In the genomic region with DNA sequence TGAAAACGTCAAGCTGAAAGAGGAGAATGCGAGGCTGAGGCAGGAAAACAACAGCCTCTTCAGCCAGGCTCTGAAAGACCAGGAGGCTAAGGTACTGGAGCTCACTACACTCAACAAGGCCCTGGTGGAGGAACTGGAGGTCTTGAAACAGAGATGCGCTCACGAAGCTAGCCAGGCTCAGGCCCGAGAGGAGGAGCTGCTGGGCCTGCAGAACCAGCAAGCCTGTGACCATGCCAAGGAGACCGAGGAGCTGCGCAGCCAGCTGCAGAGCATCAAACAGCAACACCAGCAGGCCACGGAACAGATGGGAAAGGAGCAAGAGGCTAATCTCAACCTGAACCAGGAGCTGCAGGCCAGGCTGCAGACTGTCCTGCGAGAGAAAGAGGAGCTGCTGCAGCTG, we compare ENCODE assay signal across 8 mouse cellular contexts. TPM values are rescaled to one million over a fixed set of nuclear protein-coding genes. Genes with fewer than 3 reads are reported as not detected.
A peak's percentile ranks its signal among the peaks of the same experiment; 100 is the strongest.
DNase-seq lines count a peak whose midpoint lies in the region; ATAC-seq lines count a peak whose summit lies in the region.

No protein-coding gene starts in this region.

- ATAC-seq in limb, embryonic 13.5 days (ENCODE audit: low FRiP score, low read depth), result no peak
- ATAC-seq in neural tube, embryonic 15.5 days (ENCODE audit: low FRiP score), result no peak

- WGBS in limb, embryonic 13.5 days, result 64% methylated on average over 9 of the region's 9 CpGs
- 71% methylated on average over 9 of the region's 9 CpGs for WGBS in neural tube, embryonic 15.5 days

- H3K9me3 ChIP-seq in limb, embryonic 13.5 days, result no peaks in the 10 kb centered on the region
- H3K9me3 ChIP-seq in neural tube, embryonic 15.5 days (replicated peaks), result no peaks in the 10 kb centered on the region

- no peaks in the 10 kb centered on the region for H3K27me3 ChIP-seq in limb, embryonic 13.5 days
- H3K27me3 ChIP-seq in neural tube, embryonic 15.5 days (replicated peaks), result no peaks in the 10 kb centered on the region

- H3K4me2 ChIP-seq in limb, embryonic 13.5 days (replicated peaks), result peak overlapping the region; percentile 67
- peak overlapping the region; percentile 81 for H3K4me2 ChIP-seq in neural tube, embryonic 15.5 days

- DNase-seq in ovary, adult 18-20 months (ENCODE audit: low spot score), result peak; percentile 6
- DNase-seq in ovary, postnatal 10 days (ENCODE audit: low spot score), result no peak
- peak; percentile 11 for DNase-seq in heart, adult 8-10 months (ENCODE audit: low spot score)
- DNase-seq in spleen, postnatal 4 days (ENCODE audit: low spot score in 2 of 2), result no peak
- DNase-seq in urinary bladder, adult 18-20 months (ENCODE audit: low spot score in 2 of 2), result no peak
- DNase-seq in layer of hippocampus, adult 18-20 months (ENCODE audit: low spot score in 2 of 2), result no peak

- H3K4me1 ChIP-seq in limb, embryonic 13.5 days, result 0 out of 2 replicates have a peak, but pooled peaks cover 6% of the 10 kb centered on the region
- peaks cover 11% of the 10 kb centered on the region for H3K4me1 ChIP-seq in neural tube, embryonic 15.5 days

- H3K27ac ChIP-seq in limb, embryonic 13.5 days, result no peak overlapping the region
- H3K27ac ChIP-seq in neural tube, embryonic 15.5 days (replicated peaks), result peak overlapping the region; percentile 54

- H3K4me3 ChIP-seq in limb, embryonic 13.5 days, result peak overlapping the region; percentile 42
- H3K4me3 ChIP-seq in neural tube, embryonic 15.5 days (replicated peaks), result peak overlapping the region; percentile 47

- H3K9ac ChIP-seq in limb, embryonic 13.5 days, result peak overlapping the region; percentile 55; the same call in 1 of the 2 replicates
- peak overlapping the region; percentile 47 for H3K9ac ChIP-seq in neural tube, embryonic 15.5 days (replicated peaks)

- H3K36me3 ChIP-seq in limb, embryonic 13.5 days, result no peaks in the 10 kb centered on the region
- H3K36me3 ChIP-seq in neural tube, embryonic 15.5 days, result no peaks in the 10 kb centered on the region

RNA-seq across cellular contexts. Expression of a gene that starts 0.6 kb away (rescaled TPM):
- total RNA-seq in heart, adult 8-10 months (2022), result under 1 TPM; 0.11 to 0.35 (median 0.23) TPM
- polyA plus RNA-seq in limb, embryonic 13.5 days (2015; fragmentation: Nextera tagmentation; extraction: Ambion mirVana), result 1.9 and 2.0 TPM in 2 replicates
- polyA plus RNA-seq in neural tube, embryonic 15.5 days (2015; fragmentation: Nextera tagmentation; extraction: Ambion mirVana), result 1.3 and 1.5 TPM in 2 replicates
- under 1 TPM; 0.86 to 0.97 TPM for total RNA-seq in layer of hippocampus, adult 18-20 months (2021)

RNA-seq across cellular contexts. Expression of a gene that starts 15.5 kb away (rescaled TPM):
- 10 to 100 TPM; 18.0 to 21.5 (median 20.0) TPM for total RNA-seq in heart, adult 8-10 months (2022)
- polyA plus RNA-seq in limb, embryonic 13.5 days (2015; fragmentation: Nextera tagmentation; extraction: Ambion mirVana), result 35.3 and 37.2 TPM in 2 replicates
- 30.2 and 33.8 TPM in 2 replicates for polyA plus RNA-seq in neural tube, embryonic 15.5 days (2015; fragmentation: Nextera tagmentation; extraction: Ambion mirVana)
- total RNA-seq in layer of hippocampus, adult 18-20 months (2021), result 10 to 100 TPM; 77.1 to 82.3 TPM

RNA-seq across cellular contexts. Expression of a gene that starts 30.0 kb away (rescaled TPM):
- total RNA-seq in heart, adult 8-10 months (2022), result 100 to 1,000 TPM; 121 to 143 (median 131) TPM
- 108 and 111 TPM in 2 replicates for polyA plus RNA-seq in limb, embryonic 13.5 days (2015; fragmentation: Nextera tagmentation; extraction: Ambion mirVana)
- polyA plus RNA-seq in neural tube, embryonic 15.5 days (2015; fragmentation: Nextera tagmentation; extraction: Ambion mirVana), result 139 and 163 TPM in 2 replicates
- total RNA-seq in layer of hippocampus, adult 18-20 months (2021), result 10 to 100 TPM; 39.6 to 41.0 TPM

RNA-seq across cellular contexts. Expression of a gene that starts 48.8 kb away (rescaled TPM):
- 10 to 100 TPM; 27.2 to 27.8 (median 27.7) TPM for total RNA-seq in heart, adult 8-10 months (2022)
- polyA plus RNA-seq in limb, embryonic 13.5 days (2015; fragmentation: Nextera tagmentation; extraction: Ambion mirVana), result 39.0 and 41.2 TPM in 2 replicates
- polyA plus RNA-seq in neural tube, embryonic 15.5 days (2015; fragmentation: Nextera tagmentation; extraction: Ambion mirVana), result 47.2 and 49.0 TPM in 2 replicates
- total RNA-seq in layer of hippocampus, adult 18-20 months (2021), result 10 to 100 TPM; 29.0 to 31.3 TPM

RNA-seq across cellular contexts. Expression of a gene that starts 49.5 kb away (rescaled TPM):
- 1 to 10 TPM; 2.0 to 2.8 (median 2.3) TPM for total RNA-seq in heart, adult 8-10 months (2022)
- polyA plus RNA-seq in limb, embryonic 13.5 days (2015; fragmentation: Nextera tagmentation; extraction: Ambion mirVana), result 4.2 and 4.7 TPM in 2 replicates
- polyA plus RNA-seq in neural tube, embryonic 15.5 days (2015; fragmentation: Nextera tagmentation; extraction: Ambion mirVana), result 29.8 and 29.9 TPM in 2 replicates
- 100 to 1,000 TPM; 224 to 230 TPM for total RNA-seq in layer of hippocampus, adult 18-20 months (2021)

Comparison
In these comparisons a context has a peak if more than half of its experiments do, and no peak if none do; other contexts are left out.
1. DNase-seq: peak in ovary, adult 18-20 months (single experiment) and heart, adult 8-10 months (single experiment); none in ovary, postnatal 10 days (single experiment), spleen, postnatal 4 days (0 of 2), urinary bladder, adult 18-20 months (0 of 2) and layer of hippocampus, adult 18-20 months (0 of 2).